Mouse (Mus musculus) right cerebral cortex, postnatal 25 days (tissue): Measurements from ENCODE around the gene Kdm4c.
"Not testable (repeated sequence)": the region's sequence is repeated elsewhere in the genome, so short reads cannot be mapped to it uniquely, and the experiment has no call there.

Source experiments
- DNase-seq: peaks from one replicate; pipeline ENCODE4 v3.0.0; 2022

Kdm4c gene

GRCm38 (mm10) chr4:74312858-74313257 is 70.6 kb downstream of the Kdm4c start:
- DNase-seq = no peak

- no peak for DNase-seq
Observed at GRCm38 (mm10) chr4:74315388-74315787, 73.1 kb downstream of the Kdm4c start.

- DNase-seq = no peak
Observed at GRCm38 (mm10) chr4:74319313-74319712, 77.0 kb downstream of the Kdm4c start.

GRCm38 (mm10) chr4:74357479-74357878 is 115.2 kb downstream of the Kdm4c start:
- DNase-seq = no peak

- DNase-seq = no peak
Observed at GRCm38 (mm10) chr4:74360274-74360673, 118.0 kb downstream of the Kdm4c start.

GRCm38 (mm10) chr4:74386583-74386982 is 144.3 kb downstream of the Kdm4c start:
- DNase-seq = no peak

GRCm38 (mm10) chr4:74393162-74393561 is 150.9 kb downstream of the Kdm4c start:
- no peak for DNase-seq

- DNase-seq = no peak
Observed at GRCm38 (mm10) chr4:74396562-74396961, 154.3 kb downstream of the Kdm4c start.

GRCm38 (mm10) chr4:74401617-74402313 is 159.5 kb downstream of the Kdm4c start:
- not testable (repeated sequence) for DNase-seq

- DNase-seq = no peak
Observed at GRCm38 (mm10) chr4:74408731-74409130, 166.4 kb downstream of the Kdm4c start.

- DNase-seq = no peak
Observed at GRCm38 (mm10) chr4:74419794-74420193, 177.5 kb downstream of the Kdm4c start.
